Mouse (Mus musculus): ENCODE measurements around the gene C1qtnf9. TPM values are rescaled to one million over a fixed set of nuclear protein-coding genes. Genes with fewer than 3 reads are reported as not detected.

Gene C1qtnf9
- polyA plus RNA-seq, 1 experiment = 1.1 TPM

DNA sequence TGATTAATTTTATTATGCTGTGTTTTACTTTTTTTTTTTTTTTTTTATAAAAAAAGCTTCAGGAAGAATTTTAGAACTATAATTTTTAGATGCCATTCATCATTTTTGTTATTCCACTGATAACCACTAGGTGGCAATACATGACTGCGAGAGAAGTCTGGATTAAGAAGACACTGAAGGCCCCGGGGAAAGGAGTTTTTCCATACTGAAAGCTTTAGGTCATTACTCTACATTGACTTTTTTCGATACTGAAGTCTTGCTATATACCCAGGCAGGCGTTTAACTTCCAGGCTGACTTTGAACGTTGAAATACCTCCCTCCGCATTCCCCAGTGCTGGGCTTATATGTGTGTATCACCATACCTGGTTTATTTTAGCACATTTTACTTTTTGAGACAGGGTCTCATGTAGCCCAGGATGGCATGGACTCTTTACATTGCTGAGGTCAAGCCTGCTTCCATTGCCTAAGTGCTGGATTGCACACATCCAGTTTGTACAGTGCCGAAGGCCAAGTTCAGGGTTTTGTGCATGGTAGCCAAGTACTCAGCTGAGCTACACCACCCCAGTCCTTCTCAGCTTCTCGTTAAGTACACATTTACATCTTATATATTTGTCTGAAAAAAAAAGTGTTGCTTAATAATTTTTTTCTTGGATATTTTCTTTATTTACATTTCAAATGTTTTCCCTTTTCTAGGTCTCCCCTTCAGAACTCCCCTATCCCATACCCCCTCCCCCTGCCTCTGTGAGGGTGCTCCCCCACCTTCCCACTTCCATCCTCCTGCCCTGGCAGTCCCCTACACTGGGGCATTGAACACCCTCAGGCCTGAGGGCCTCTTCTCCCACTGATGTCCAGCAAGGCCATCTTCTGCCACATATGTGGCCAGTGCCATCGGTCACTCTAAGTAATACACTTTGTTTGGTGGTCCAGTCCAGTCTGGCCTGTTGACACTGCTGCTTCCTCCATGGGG is 32.1 kb downstream of the C1qtnf9 start:
- Histone ChIP-seq H3K4me3 (ENCODE audit: control insufficient read depth, low read depth, low read length) (no peak overlapping the region), H3K36me3 (ENCODE audit: control insufficient read depth, insufficient read depth, low read length) (peaks cover 5% of the 10 kb centered on the region; the same call in 1 of the 2 replicates), H3K4me1 (ENCODE audit: control insufficient read depth, insufficient read depth, low read length) (no peaks in the 10 kb centered on the region), H3K27me3 (ENCODE audit: control insufficient read depth, insufficient read depth, low read length) (no peaks in the 10 kb centered on the region), H3K27ac (ENCODE audit: control insufficient read depth, insufficient read depth, low read depth, low read length) (no peak overlapping the region)
- TF ChIP-seq POLR2A (IDR thresholded peaks at IDR 0.05; ENCODE audit: control insufficient read depth, low read depth, low read length) = no peak
- no peak for TF ChIP-seq CTCF (IDR thresholded peaks at IDR 0.05; ENCODE audit: control insufficient read depth, insufficient read depth, insufficient replicate concordance, low read depth, low read length)

DNA sequence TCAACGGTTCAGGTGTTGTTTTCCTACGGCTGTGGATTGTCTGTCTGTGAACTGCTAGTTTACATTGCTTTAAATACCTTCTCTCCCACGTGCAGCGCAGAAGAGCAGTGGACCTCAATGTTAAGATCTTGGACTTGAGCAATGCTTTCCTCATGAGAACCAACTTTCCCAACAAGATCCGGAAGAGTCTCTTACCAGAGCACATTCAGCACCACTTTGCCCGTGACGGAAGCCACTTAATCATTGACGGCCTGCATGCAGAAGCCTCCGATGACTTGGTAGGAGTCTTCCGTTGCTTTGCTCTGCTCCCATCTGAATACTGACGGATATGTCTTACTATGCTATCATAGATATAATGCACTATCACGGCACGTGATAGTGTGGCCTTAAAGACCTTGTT is 34.1 kb downstream of the C1qtnf9 start:
- no peak for TF ChIP-seq CTCF (IDR thresholded peaks at IDR 0.05; ENCODE audit: control insufficient read depth, insufficient read depth, insufficient replicate concordance, low read depth, low read length)
- no peaks in the 10 kb centered on the region for H3K4me1 ChIP-seq (ENCODE audit: control insufficient read depth, insufficient read depth, low read length)
- no peak overlapping the region for H3K4me3 ChIP-seq (ENCODE audit: control insufficient read depth, low read depth, low read length)
- no peaks in the 10 kb centered on the region for H3K27me3 ChIP-seq (ENCODE audit: control insufficient read depth, insufficient read depth, low read length)
- H3K27ac ChIP-seq (ENCODE audit: control insufficient read depth, insufficient read depth, low read depth, low read length) = no peak overlapping the region
- H3K36me3 ChIP-seq (ENCODE audit: control insufficient read depth, insufficient read depth, low read length) = peaks cover 3% of the 10 kb centered on the region; the same call in 1 of the 2 replicates

DNA sequence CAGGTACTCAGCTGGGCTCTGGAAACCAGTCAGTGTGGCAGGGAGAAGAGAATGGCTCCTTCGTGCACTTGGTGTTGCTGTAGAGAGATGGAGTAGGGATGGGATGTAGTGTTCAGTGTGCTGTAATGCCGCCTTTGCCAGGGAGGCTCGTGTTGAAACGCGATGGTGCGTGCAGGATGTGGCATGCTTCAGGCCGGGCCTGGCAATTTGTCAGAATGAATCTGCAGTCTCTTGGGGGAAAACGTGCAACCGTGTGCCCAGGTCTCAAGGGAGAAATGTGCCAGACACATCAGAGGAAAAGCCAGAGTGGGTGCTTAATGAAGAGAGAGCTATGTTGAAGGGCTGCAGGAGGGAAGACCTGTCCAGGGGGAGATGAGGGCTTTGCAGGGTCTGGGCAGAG is 37.0 kb downstream of the C1qtnf9 start:
- no peaks in the 10 kb centered on the region for H3K27me3 ChIP-seq (ENCODE audit: control insufficient read depth, insufficient read depth, low read length)
- peaks cover 2% of the 10 kb centered on the region; the same call in 1 of the 2 replicates for H3K36me3 ChIP-seq (ENCODE audit: control insufficient read depth, insufficient read depth, low read length)
- H3K27ac ChIP-seq (ENCODE audit: control insufficient read depth, insufficient read depth, low read depth, low read length) = no peak overlapping the region
- TF ChIP-seq POLR2A (IDR thresholded peaks at IDR 0.05; ENCODE audit: control insufficient read depth, low read depth, low read length) = no peak
- TF ChIP-seq CTCF (IDR thresholded peaks at IDR 0.05; ENCODE audit: control insufficient read depth, insufficient read depth, insufficient replicate concordance, low read depth, low read length) = no peak
- H3K4me3 ChIP-seq (ENCODE audit: control insufficient read depth, low read depth, low read length) = no peak overlapping the region
- no peaks in the 10 kb centered on the region for H3K4me1 ChIP-seq (ENCODE audit: control insufficient read depth, insufficient read depth, low read length)

DNA sequence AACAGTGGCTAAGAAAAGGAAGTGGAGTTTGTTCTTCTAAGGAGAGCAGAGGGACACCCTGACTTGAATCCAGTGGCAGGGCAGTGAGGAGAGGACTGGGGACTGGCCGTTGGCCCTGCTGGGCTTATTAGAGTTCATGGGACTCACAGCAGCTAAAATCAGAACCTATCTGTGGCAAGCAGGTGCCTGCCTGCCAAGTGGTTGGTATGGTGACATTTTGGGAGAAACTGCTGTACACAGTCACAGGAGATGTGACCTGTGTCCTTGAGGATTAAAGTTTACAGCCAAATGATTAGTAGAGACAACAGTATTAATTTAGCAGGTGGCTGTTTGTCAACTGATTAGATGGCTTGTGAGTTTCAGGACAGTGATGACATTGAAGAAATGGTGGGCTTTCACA is 37.9 kb downstream of the C1qtnf9 start:
- Histone ChIP-seq H3K27me3 (ENCODE audit: control insufficient read depth, insufficient read depth, low read length) (no peaks in the 10 kb centered on the region), H3K4me3 (ENCODE audit: control insufficient read depth, low read depth, low read length) (no peak overlapping the region), H3K27ac (ENCODE audit: control insufficient read depth, insufficient read depth, low read depth, low read length) (no peak overlapping the region), H3K36me3 (ENCODE audit: control insufficient read depth, insufficient read depth, low read length) (peaks cover 2% of the 10 kb centered on the region; the same call in 1 of the 2 replicates), H3K4me1 (ENCODE audit: control insufficient read depth, insufficient read depth, low read length) (no peaks in the 10 kb centered on the region)
- TF ChIP-seq POLR2A (IDR thresholded peaks at IDR 0.05; ENCODE audit: control insufficient read depth, low read depth, low read length) (no peak), CTCF (IDR thresholded peaks at IDR 0.05; ENCODE audit: control insufficient read depth, insufficient read depth, insufficient replicate concordance, low read depth, low read length) (no peak)

DNA sequence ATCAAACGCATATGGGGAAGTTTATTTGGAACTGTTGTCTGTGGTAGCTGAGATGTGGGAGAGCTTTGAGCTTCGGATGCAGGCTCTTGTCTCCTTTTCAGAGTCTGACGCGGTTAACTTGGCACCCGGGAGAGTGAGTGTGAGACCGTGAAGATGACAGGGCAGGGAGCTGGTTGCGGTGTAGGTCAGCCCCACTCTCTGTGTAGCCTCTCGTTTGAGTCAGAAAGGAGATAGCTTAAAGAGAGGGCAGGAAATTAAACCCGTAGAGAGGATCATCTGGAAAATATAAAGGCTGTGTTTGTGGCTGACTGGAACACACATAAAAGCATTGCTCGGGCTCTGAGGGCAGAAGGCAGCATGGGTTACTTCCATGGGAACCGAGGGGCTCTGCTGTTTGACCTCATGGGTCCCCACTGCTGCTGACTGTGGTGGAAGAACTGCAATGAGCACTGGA is 39.0 kb downstream of the C1qtnf9 start:
- H3K4me1 ChIP-seq (ENCODE audit: control insufficient read depth, insufficient read depth, low read length) = no peaks in the 10 kb centered on the region
- no peak overlapping the region for H3K27ac ChIP-seq (ENCODE audit: control insufficient read depth, insufficient read depth, low read depth, low read length)
- H3K27me3 ChIP-seq (ENCODE audit: control insufficient read depth, insufficient read depth, low read length) = no peaks in the 10 kb centered on the region
- TF ChIP-seq CTCF (IDR thresholded peaks at IDR 0.05; ENCODE audit: control insufficient read depth, insufficient read depth, insufficient replicate concordance, low read depth, low read length) (no peak), POLR2A (IDR thresholded peaks at IDR 0.05; ENCODE audit: control insufficient read depth, low read depth, low read length) (no peak)
- H3K4me3 ChIP-seq (ENCODE audit: control insufficient read depth, low read depth, low read length) = no peak overlapping the region
- peaks cover 2% of the 10 kb centered on the region; the same call in 1 of the 2 replicates for H3K36me3 ChIP-seq (ENCODE audit: control insufficient read depth, insufficient read depth, low read length)

DNA sequence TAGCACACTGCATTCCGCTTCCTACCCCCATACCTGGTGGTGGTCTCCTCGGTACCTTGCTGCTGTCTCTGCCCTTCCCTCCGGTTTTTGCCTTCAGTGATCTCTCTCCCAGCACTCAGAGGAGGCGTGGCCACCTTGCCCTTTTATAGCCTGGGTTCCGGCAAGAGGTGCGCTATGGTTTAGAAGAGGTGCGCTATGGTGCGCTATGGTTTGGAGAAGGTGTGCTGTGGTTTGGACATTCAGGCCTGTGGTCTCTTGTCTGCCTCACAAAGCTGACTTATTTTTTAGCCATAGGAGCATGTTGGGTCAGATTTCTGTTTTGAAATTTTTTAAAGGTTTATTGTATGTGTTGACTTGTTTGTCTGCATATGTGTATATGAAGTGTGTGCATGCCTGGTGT is 41.9 kb downstream of the C1qtnf9 start:
- Histone ChIP-seq H3K27me3 (ENCODE audit: control insufficient read depth, insufficient read depth, low read length) (no peaks in the 10 kb centered on the region), H3K36me3 (ENCODE audit: control insufficient read depth, insufficient read depth, low read length) (no peaks in the 10 kb centered on the region; the same call in 1 of the 2 replicates), H3K4me3 (ENCODE audit: control insufficient read depth, low read depth, low read length) (no peak overlapping the region), H3K4me1 (ENCODE audit: control insufficient read depth, insufficient read depth, low read length) (no peaks in the 10 kb centered on the region), H3K27ac (ENCODE audit: control insufficient read depth, insufficient read depth, low read depth, low read length) (no peak overlapping the region)
- no peak for TF ChIP-seq POLR2A (IDR thresholded peaks at IDR 0.05; ENCODE audit: control insufficient read depth, low read depth, low read length)
- TF ChIP-seq CTCF (IDR thresholded peaks at IDR 0.05; ENCODE audit: control insufficient read depth, insufficient read depth, insufficient replicate concordance, low read depth, low read length) = no peak

DNA sequence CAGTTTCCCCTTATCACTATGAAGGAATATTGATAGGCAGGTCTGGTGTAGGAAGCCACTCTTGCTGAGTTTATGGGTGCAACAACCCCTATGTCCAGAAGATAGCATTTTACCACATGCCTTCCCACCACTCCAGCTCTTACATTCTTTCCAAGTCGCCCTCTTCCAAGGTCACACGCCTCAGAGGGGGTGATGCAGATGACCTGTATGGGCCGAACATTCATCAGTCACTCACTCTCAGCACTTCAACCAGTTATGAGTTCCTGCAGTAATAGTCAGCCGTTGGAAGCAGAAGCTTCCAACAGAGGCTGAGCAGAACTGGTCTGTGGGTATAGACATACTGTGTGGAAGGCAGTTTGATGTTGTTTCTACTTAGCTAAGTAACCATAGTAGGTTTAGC is 43.6 kb downstream of the C1qtnf9 start:
- H3K36me3 ChIP-seq (ENCODE audit: control insufficient read depth, insufficient read depth, low read length) = no peaks in the 10 kb centered on the region; the same call in 1 of the 2 replicates
- H3K27ac ChIP-seq (ENCODE audit: control insufficient read depth, insufficient read depth, low read depth, low read length) = no peak overlapping the region
- no peak overlapping the region for H3K4me3 ChIP-seq (ENCODE audit: control insufficient read depth, low read depth, low read length)
- no peaks in the 10 kb centered on the region for H3K27me3 ChIP-seq (ENCODE audit: control insufficient read depth, insufficient read depth, low read length)
- H3K4me1 ChIP-seq (ENCODE audit: control insufficient read depth, insufficient read depth, low read length) = no peaks in the 10 kb centered on the region
- no peak for TF ChIP-seq CTCF (IDR thresholded peaks at IDR 0.05; ENCODE audit: control insufficient read depth, insufficient read depth, insufficient replicate concordance, low read depth, low read length)
- TF ChIP-seq POLR2A (IDR thresholded peaks at IDR 0.05; ENCODE audit: control insufficient read depth, low read depth, low read length) = no peak
